Mouse (Mus musculus) urinary bladder, adult 2 months (tissue): ENCODE data around the gene Apool. TPM values are rescaled to one million over a fixed set of nuclear protein-coding genes. Genes with fewer than 3 reads are reported as not detected.

Source experiments
- DNase-seq: peaks from one replicate; pipeline ENCODE4 v3.0.0; 2022; ENCODE audit warnings: low spot score
- polyA plus RNA-seq: library from polyadenylated mRNA; depleted of rRNA; stranded (reverse); fragments of >200 nt; gene quantifications from 2 replicates; pipeline ENCODE4 v1.2.3, GENCODE M21; 2012; rRNA removed

The Apool gene
- polyA plus RNA-seq = 16.7 and 16.9 TPM in 2 replicates

GRCm38 (mm10) chrX:112310804-112311530 lies at the start of gene Apool:
Gene Apool, plus strand, starts transcription at chrX:112311334.
- peak; percentile 62 for DNase-seq

GRCm38 (mm10) chrX:112273550-112273949 lies 37.6 kb upstream of the Apool start:
- no peak for DNase-seq

- no peak for DNase-seq
Observed at GRCm38 (mm10) chrX:112311531-112311887, 375 bp downstream of the Apool start.

GRCm38 (mm10) chrX:112312094-112312493 lies 960 bp downstream of the Apool start:
- no peak for DNase-seq

- no peak for DNase-seq
Observed at GRCm38 (mm10) chrX:112320273-112320672, 9.1 kb downstream of the Apool start.

- no peak for DNase-seq
Observed at GRCm38 (mm10) chrX:112339486-112339885, 28.4 kb downstream of the Apool start.

GRCm38 (mm10) chrX:112347467-112348394 lies 36.6 kb downstream of the Apool start:
- DNase-seq = no peak

- no peak for DNase-seq
Observed at GRCm38 (mm10) chrX:112348395-112348791, 37.3 kb downstream of the Apool start.

- DNase-seq = no peak
Observed at GRCm38 (mm10) chrX:112368426-112368825, 57.3 kb downstream of the Apool start.

- DNase-seq = peak; percentile 56
Observed at GRCm38 (mm10) chrX:112370577-112371410, 59.7 kb downstream of the Apool start.

- DNase-seq = no peak
Observed at GRCm38 (mm10) chrX:112406679-112407078, 95.5 kb downstream of the Apool start, which contains the start of gene Satl1. Gene Satl1, minus strand, starts transcription at chrX:112406779.

- DNase-seq = no peak
Observed at GRCm38 (mm10) chrX:112412309-112412708, 101.2 kb downstream of the Apool start.

Other genes with a start within 250 kb of the Apool start
- not detected in 2 replicates for gene 4933403O08Rik, start 72.3 kb upstream of the Apool start, polyA plus RNA-seq
- not detected in 2 replicates for gene Satl1, start 95.4 kb downstream of the Apool start, polyA plus RNA-seq
- 0.07 TPM in 1 of 2 replicates, not detected in the other for gene 2010106E10Rik, start 183.9 kb downstream of the Apool start, polyA plus RNA-seq